8 mouse cellular contexts compared by ENCODE assay signal in the genomic region with DNA sequence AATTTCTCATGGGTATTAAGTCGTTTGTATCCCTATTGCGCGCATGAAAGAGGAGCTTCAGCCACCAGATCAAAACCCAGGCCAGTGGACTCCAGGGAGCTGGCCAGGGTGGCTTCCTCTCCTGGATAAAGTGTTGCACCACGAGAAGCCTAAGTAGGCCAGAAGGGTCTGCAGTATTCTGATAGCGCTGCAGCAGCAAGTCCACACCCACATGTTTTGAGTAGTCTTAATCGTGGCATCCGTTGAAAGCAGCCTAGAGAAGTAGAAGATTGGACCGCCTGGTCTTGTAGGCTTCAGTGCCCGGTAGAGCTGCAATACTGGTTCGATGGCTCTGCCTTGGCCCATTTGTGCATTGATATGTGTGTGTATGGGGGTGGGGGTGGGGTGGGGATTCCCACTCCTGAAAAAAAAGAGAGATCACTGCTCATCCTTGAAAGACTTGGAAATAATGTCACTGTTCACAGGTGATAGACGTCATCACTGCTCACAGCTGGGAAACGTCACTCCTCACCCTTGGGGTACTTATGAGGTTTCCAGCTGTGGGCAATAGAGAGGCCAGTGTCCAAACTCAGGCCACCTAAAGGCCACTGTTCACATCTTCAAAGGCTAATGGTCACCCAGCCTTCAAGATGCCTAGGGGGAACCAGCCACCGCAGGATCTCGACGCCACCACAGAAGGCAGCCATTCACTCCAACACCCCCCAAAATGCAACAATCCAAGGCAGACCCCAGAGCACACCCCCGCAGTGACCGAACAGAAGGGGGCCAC. TPM values are rescaled to one million over a fixed set of nuclear protein-coding genes. Genes with fewer than 3 reads are reported as not detected.
DNase-seq lines count a peak whose midpoint lies in the region; TF ChIP-seq lines count a peak whose summit lies in the region.
"Had no signal": no experiment of that assay in that cellular context is flagged by ENCODE, and none has a peak within 500 bp of the region (broad histone marks: within the 10 kb centered on the region; RNA-seq: fewer than 3 reads in every experiment).

TSS of gene Dnaja4 (plus strand) at position 556 of the 769 bp plus-strand sequence.

- no peak within 1 kb of the TSS for H3K27ac ChIP-seq in CH12.LX (ENCODE audit: insufficient read depth, low read depth)
- peak within 1 kb of the TSS; percentile 83 for H3K27ac ChIP-seq in forebrain, embryonic 10.5 days
- H3K27ac ChIP-seq: macrophage had no signal

- 0 out of 4 replicates have a peak, but pooled peaks cover 0 to 3% of the 10 kb centered on the region in 2 experiments for H3K4me1 ChIP-seq in CH12.LX (ENCODE audit: control insufficient read depth in 1 of 2, insufficient read depth in 2 of 2)
- peaks cover 26% of the 10 kb centered on the region for H3K4me1 ChIP-seq in forebrain, embryonic 10.5 days

- DNase-seq in CH12.LX (ENCODE audit: extremely low read depth), result no peak
- no peak for DNase-seq in forebrain, embryonic 10.5 days (ENCODE audit: extremely low spot score, low spot score)
- DNase-seq in heart, postnatal 25 days (ENCODE audit: low spot score), result no peak
- peak; percentile 85 for DNase-seq in liver
- peak; percentile 63 to 75 for DNase-seq in spleen, postnatal 10 days (ENCODE audit: low spot score in 2 of 2)
- no peak for DNase-seq in thymus, postnatal 0 days (ENCODE audit: low spot score)

- no peak for TF ChIP-seq EP300 in CH12.LX (IDR thresholded peaks at IDR 0.05; ENCODE audit: low read length)

- no peaks in the 10 kb centered on the region for H3K79me3 ChIP-seq in C2C12 (ENCODE audit: low read depth)

- H3K79me2 ChIP-seq in C2C12 (ENCODE audit: control insufficient read depth, insufficient read depth), result no peaks in the 10 kb centered on the region
- H3K79me2 ChIP-seq in CH12.LX (replicated peaks; ENCODE audit: control insufficient read depth, extremely low read depth, insufficient read depth, poor library complexity, severe bottlenecking), result no peaks in the 10 kb centered on the region

- H3K9me3 ChIP-seq in CH12.LX (replicated peaks; ENCODE audit: low read length), result peaks cover 13% of the 10 kb centered on the region
- no peaks in the 10 kb centered on the region for H3K9me3 ChIP-seq in forebrain, embryonic 10.5 days

- WGBS in forebrain, embryonic 10.5 days, result 68% methylated on average over 17 of the region's 17 CpGs

- TF ChIP-seq CTCF in C2C12 (IDR thresholded peaks at IDR 0.05; ENCODE audit: control insufficient read depth, insufficient read depth, insufficient read length), result no peak
- TF ChIP-seq CTCF in CH12.LX (conservative IDR thresholded peaks at IDR 0.05 in 1 of 2, IDR thresholded peaks at IDR 0.05 in 1 of 2; ENCODE audit: low read depth in 2 of 2, low read length in 2 of 2), result no peak

- TF ChIP-seq RAD21 in CH12.LX (IDR thresholded peaks at IDR 0.05; ENCODE audit: low read depth, low read length), result no peak

- TF ChIP-seq POLR2A in CH12.LX (IDR thresholded peaks at IDR 0.05; ENCODE audit: low read depth, low read length), result no peak

- dilution Hi-C loops in CH12.LX (cut with MboI; ENCODE audit: extremely low pct_ligation_motif_present, extremely low pct_unique_long_range_greater_than_20kb, low sequenced_read_pairs), result no loop called here

- H3K4me2 ChIP-seq in CH12.LX (ENCODE audit: insufficient read depth, low read depth, poor library complexity, severe bottlenecking), result peak within 1 kb of the TSS; percentile 69; the same call in 1 of the 2 replicates

- H3K9ac ChIP-seq in CH12.LX (ENCODE audit: insufficient read depth, low read depth), result peak within 1 kb of the TSS; percentile 77

- H3K4me3 ChIP-seq in C2C12 (ENCODE audit: insufficient read depth, poor library complexity, severe bottlenecking), result peak within 1 kb of the TSS; percentile 34
- H3K4me3 ChIP-seq in CH12.LX (replicated peaks in 1 of 3; ENCODE audit: low read depth in 2 of 3, low read length in 2 of 3, poor library complexity in 1 of 3), result peak within 1 kb of the TSS; percentile 46 to 65 (median 48)
- H3K4me3 ChIP-seq in forebrain, embryonic 10.5 days, result peak within 1 kb of the TSS; percentile 73

- H3ac ChIP-seq in C2C12 (ENCODE audit: control insufficient read depth, insufficient read length, low read depth), result peak within 1 kb of the TSS; percentile 81

- intact Hi-C loops in heart, postnatal 25 days (cut with DNase I), result no loop called here

- H3K27me3 ChIP-seq in C2C12 (ENCODE audit: control insufficient read depth, insufficient read depth, insufficient read length) (no peaks in the 10 kb centered on the region), CH12.LX (replicated peaks) (peaks cover 36% of the 10 kb centered on the region)
- H3K27me3 ChIP-seq in forebrain, embryonic 10.5 days (ENCODE audit: poor library complexity, severe bottlenecking), result peaks cover 68% of the 10 kb centered on the region

- in situ Hi-C loops in CH12.LX (cut with MboI; ENCODE audit: low pct_ligation_motif_present, low pct_unique_long_range_greater_than_20kb, low sequenced_read_pairs), result no loop called here

- H3K36me3 ChIP-seq in C2C12 (ENCODE audit: control insufficient read depth, insufficient read depth) (no peaks in the 10 kb centered on the region), CH12.LX (replicated peaks in 1 of 2; ENCODE audit: control insufficient read depth in 1 of 2, insufficient read depth in 1 of 2, low read length in 1 of 2) (no peaks in the 10 kb centered on the region)
- H3K36me3 ChIP-seq in forebrain, embryonic 10.5 days (replicated peaks), result no peaks in the 10 kb centered on the region

TF ChIP-seq in C2C12, 6 proteins besides CTCF, POLR2A, EP300 and RAD21:
- TF ChIP-seq MYOG (IDR thresholded peaks at IDR 0.05; ENCODE audit: control insufficient read depth, extremely low read depth, insufficient read length), result no peak
- TF ChIP-seq MYOD1 (IDR thresholded peaks at IDR 0.05; ENCODE audit: control insufficient read depth, insufficient read length, low read depth), result no peak
- no peak for TF ChIP-seq FOSL1 (IDR thresholded peaks at IDR 0.05; ENCODE audit: insufficient read depth, low read length, poor library complexity, severe bottlenecking)

TF ChIP-seq in CH12.LX, 34 proteins besides CTCF, POLR2A, EP300 and RAD21:
- no peak for TF ChIP-seq IRF4 (IDR thresholded peaks at IDR 0.05; ENCODE audit: low read depth, low read length)
- TF ChIP-seq TCF12 (IDR thresholded peaks at IDR 0.05; ENCODE audit: low read depth, low read length), result no peak
- TF ChIP-seq MAZ (IDR thresholded peaks at IDR 0.05; ENCODE audit: low read depth, low read length), result no peak
- no peak for TF ChIP-seq USF1 (IDR thresholded peaks at IDR 0.05; ENCODE audit: low read depth, low read length)
- no peak for TF ChIP-seq SIN3A (IDR thresholded peaks at IDR 0.05; ENCODE audit: low read length)
- no peak for TF ChIP-seq PAX5 (IDR thresholded peaks at IDR 0.05; ENCODE audit: low read length)
- no peak for TF ChIP-seq ZNF384 (IDR thresholded peaks at IDR 0.05; ENCODE audit: low read depth, low read length)
- no peak for TF ChIP-seq UBTF (IDR thresholded peaks at IDR 0.05; ENCODE audit: low read depth, low read length)
- no peak for TF ChIP-seq SMC3 (IDR thresholded peaks at IDR 0.05; ENCODE audit: low read depth, low read length)

RNA-seq across cellular contexts. Expression of gene Dnaja4, which starts in this region (rescaled TPM):
- polyA plus RNA-seq in C2C12 (2012; fragmentation: generic; extraction: Trizol) (7.1 TPM), CH12.LX (2012; ENCODE audit: insufficient read length, low read depth) (1.1 and 1.8 TPM in 2 replicates)
- total RNA-seq in CH12.LX (2012; rRNA removed) (2.3 and 2.4 TPM in 2 replicates), CH12.LX (2014; rRNA removed) (0.81 and 0.95 TPM in 2 replicates)
- polyA plus RNA-seq in forebrain, embryonic 10.5 days (2016; fragmentation: Nextera tagmentation; extraction: Ambion mirVana), result 3.1 TPM in 2 replicates
- total RNA-seq in heart, postnatal 25 days (2021), result 10 to 100 TPM; 69.1 to 78.4 TPM
- 2.9 and 3.1 TPM in 2 replicates for polyA plus RNA-seq in thymus, postnatal 0 days (2015; fragmentation: Nextera tagmentation; extraction: Ambion mirVana)

Comparison
In these comparisons a context has a peak if more than half of its experiments do, and no peak if none do; other contexts are left out.
1. RNA of gene Dnaja4 (total RNA-seq): 69.1 to 78.4 TPM in heart, postnatal 25 days; 0.81 to 2.4 TPM in CH12.LX; every median in the first group is over 10 times any median in the second.
2. DNase-seq: peak in liver (single experiment) and spleen, postnatal 10 days (2 of 2); none in CH12.LX (single experiment), forebrain, embryonic 10.5 days (single experiment), heart, postnatal 25 days (single experiment) and thymus, postnatal 0 days (single experiment).
3. Peak in every context shown above with its lines, with median percentiles within 50 percentile points of each other: H3K4me3 ChIP-seq.